Mouse (Mus musculus) left cerebral cortex, postnatal 10 days (tissue): Measurements from ENCODE around the gene Cdc42ep5. TPM values are rescaled to one million over a fixed set of nuclear protein-coding genes. Genes with fewer than 3 reads are reported as not detected.
"Not testable (repeated sequence)": the region's sequence is repeated elsewhere in the genome, so short reads cannot be mapped to it uniquely, and the experiment has no call there.

Source experiments
- DNase-seq, 2 experiments: peaks; one replicate each; pipeline ENCODE4 v3.0.0; 2021 to 2022; ENCODE audit warnings: low spot score in 2 of 2, mixed read lengths in 1 of 2; ENCODE audit errors: extremely low spot score in 1 of 2
- intact Hi-C: fragments of 180-260 bp; cut with DNase I; formaldehyde crosslinking; loops from one replicate; pipeline ENCODE4 v1.15.1; 2025
- total RNA-seq, 2 experiments: library from RNA; stranded (reverse); gene quantifications; 2 replicates each; pipeline ENCODE4 v1.2.3; 2021

Gene Cdc42ep5
- total RNA-seq, result 1 to 10 TPM; 3.3 to 3.4 TPM

- DNase-seq, result peak in 1 of 2 experiments; percentile 67
- intact Hi-C loops, result no loop called here
These were observed at the start of gene Cdc42ep5 for GRCm38 (mm10) chr7:4164090-4164910. Gene Cdc42ep5 (minus strand): TSS chr7:4164860.

DNA sequence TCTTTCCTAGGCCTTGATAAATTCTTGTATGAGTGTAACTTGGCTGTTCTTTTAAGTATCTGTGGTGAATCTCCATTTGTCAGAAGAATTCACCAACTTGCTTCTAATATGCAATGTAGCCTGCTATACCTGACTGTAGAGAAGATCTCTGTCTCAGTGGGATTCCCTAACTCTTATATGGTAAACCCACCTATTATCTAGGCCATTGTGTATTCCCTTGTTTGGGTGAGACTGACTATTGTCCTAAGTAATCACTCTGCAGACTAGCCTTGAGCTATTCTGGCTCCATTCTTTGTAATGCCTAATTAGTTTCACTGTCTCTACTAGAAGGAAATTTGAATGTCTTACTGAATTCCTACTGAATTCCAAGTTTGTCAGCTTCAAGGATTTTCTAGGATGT lies 48.8 kb upstream of the Cdc42ep5 start:
- intact Hi-C loops, DNase-seq: not testable (repeated sequence)

DNA sequence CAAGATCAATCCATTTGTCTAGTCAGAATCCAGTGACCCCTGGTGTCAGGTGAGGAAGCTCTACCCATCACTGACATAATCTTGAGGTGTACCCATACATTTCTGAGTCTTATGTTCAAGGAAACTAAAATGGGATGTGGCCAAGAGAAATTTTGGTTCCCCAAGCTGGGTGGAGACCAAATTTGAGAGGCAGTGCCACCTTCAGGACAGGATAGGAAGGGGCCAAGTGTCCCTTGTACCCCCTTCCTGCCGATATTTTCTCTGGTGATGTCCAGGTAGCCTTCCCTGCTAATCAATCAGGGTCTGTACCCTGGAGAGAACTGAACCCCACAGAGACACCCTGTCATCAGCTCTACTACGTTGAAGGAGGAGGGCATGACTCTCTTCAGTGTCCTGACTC lies 44.0 kb upstream of the Cdc42ep5 start:
- intact Hi-C loops, result no loop called here
- DNase-seq, result no peak

DNA sequence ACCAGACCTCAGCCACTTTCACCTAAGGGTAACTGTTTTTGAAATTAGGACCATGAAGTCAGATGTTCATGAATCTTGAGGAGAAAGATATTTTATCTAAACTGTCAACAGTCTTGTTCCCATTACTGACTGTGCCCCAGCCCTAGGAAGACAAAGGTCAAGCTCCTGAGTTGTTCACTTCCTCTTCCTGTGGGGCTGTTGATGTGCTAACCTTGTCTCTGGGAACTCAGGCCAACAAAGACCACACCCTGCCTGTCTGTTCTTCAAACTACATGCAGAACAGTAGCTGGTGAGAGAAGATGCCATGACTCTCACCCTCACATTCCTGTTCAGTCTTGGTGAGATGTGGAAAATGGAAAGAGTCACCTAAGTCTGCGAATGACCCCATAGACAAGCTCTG lies 42.5 kb upstream of the Cdc42ep5 start:
- DNase-seq, result no peak
- intact Hi-C loops, result no loop called here

GRCm38 (mm10) chr7:4178438-4178837 lies 13.8 kb upstream of the Cdc42ep5 start:
- intact Hi-C loops, result no loop called here
- DNase-seq, result peak in 1 of 2 experiments; percentile 26

GRCm38 (mm10) chr7:4170193-4170938 lies 5.7 kb upstream of the Cdc42ep5 start:
- intact Hi-C loops, result no loop called here
- no peak for DNase-seq

DNA sequence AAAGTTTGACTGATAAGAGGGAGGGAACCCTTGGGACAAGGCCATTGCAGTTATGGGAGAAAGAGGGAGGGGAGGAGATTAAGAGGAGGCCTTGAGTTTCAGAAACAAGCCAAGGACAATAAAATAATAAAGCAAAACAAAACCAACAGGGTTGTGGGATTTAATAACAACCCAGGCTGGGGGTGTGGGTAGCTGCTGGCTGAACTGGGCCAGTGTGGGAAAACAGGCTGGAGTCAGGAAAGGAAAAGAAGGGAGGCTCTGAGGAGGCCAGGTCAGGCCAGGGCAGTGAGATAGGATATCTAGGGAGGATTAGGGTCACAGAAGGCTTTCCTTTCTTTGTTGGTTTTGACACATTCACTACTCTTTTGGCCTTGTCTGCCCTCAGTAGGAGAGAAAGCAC lies 2.4 kb upstream of the Cdc42ep5 start:
- intact Hi-C loops, result no loop called here
- no peak for DNase-seq

DNA sequence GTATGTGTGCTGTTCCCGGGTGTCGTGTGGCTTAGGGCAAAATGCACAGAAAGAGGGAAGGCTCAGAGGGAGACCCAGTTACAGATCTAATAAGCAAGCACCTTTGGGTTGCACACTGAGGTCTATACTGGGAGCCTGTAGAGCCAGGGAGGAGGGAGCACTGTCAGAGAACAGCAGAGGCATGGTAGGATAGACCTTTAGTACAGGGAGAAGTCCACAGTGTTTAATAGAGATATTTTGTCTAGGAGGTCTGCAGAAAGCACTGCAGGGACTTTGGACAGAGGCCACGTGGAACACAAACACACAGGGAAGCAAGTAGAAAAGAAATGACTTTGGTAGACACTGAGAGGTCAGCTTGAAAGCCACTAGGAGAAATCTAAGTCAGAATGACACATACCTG lies 626 bp upstream of the Cdc42ep5 start:
- intact Hi-C loops, result no loop called here
- DNase-seq, result no peak

GRCm38 (mm10) chr7:4163571-4164072 lies 1.0 kb downstream of the Cdc42ep5 start:
- intact Hi-C loops, result no loop called here
- DNase-seq, result no peak

DNA sequence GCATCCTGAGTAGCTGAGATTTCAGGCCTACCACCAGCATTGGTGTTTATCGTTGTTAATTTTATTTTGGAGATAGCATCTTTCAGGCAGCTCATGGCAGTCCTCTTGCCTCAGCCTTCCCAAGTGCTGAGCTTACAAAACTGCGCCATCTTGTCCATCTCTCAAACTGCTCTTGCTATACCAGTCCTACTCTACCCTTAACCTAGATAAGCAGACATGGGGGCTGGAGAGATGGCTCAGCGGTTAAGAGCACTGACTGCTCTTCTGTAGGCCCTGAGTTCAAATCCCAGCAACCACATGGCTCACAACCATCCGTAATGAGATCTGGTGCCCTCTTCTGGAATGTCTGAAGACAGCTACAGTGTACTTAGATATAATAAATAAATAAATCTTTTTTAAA lies 3.1 kb downstream of the Cdc42ep5 start:
- DNase-seq, intact Hi-C loops: not testable (repeated sequence)

DNA sequence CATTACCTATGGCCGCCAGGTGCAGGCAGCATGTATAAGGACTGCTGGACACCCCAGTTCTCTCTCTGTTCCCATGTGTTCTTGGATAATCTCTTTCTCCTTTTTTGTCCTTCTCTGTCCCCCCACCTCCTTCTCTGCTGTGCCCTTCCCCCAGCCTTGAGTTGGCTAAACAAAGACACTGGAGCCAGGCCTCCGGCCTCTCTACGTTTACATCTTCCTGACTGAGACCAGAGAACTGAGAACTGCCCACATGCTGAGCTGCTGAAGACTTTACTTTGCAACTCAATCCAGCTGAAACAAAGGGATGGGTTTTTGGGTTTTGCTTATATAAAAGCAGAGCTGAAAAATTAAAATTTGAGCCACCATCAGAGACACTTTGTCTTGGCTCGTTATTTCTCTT lies 9.7 kb downstream of the Cdc42ep5 start:
- no peak for DNase-seq
- intact Hi-C loops, result no loop called here

DNA sequence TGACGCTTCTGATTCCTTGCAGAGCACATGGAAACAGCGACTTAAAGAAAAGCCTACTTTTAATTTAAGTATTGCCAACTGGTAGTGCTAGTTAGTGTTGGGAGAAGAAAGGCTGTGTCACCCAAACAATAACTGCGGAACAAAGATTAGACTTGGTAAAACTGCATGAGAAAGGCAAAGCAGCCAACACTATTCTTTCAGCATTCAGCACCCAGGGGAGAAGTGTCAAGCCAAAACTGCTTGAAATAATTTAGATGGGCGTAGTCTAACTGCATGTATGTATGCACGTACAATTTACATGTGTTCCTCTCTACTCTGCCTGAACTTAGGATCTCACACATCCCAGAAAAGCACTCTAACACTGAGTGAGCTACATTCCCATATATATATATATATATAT lies 10.3 kb downstream of the Cdc42ep5 start:
- DNase-seq, result no peak
- intact Hi-C loops, result no loop called here

DNA sequence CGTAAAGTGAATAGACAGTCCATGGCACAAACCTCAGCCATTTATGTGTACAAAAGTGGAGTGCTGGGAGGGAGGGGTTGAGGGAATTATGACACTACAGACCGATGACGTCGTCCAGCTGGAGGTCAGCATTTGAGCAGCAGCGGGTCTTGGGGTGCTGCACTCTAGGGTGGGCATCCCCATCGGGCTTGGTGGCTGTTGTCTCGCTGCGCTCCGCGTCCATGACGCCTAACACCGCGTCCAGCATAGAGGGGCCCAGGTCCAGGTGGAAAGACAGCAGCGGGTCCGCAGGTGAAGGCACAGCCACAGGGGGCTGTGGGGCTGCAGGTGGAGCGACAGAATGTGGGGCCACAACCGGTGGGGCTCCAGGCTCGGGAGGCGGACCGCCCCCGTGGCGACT lies 13.4 kb downstream of the Cdc42ep5 start:
- intact Hi-C loops, result no loop called here
- DNase-seq, result peak in 1 of 2 experiments; percentile 58

GRCm38 (mm10) chr7:4150811-4151221 lies 13.8 kb downstream of the Cdc42ep5 start:
- intact Hi-C loops, result no loop called here
- peak in 1 of 2 experiments; percentile 66 for DNase-seq

DNA sequence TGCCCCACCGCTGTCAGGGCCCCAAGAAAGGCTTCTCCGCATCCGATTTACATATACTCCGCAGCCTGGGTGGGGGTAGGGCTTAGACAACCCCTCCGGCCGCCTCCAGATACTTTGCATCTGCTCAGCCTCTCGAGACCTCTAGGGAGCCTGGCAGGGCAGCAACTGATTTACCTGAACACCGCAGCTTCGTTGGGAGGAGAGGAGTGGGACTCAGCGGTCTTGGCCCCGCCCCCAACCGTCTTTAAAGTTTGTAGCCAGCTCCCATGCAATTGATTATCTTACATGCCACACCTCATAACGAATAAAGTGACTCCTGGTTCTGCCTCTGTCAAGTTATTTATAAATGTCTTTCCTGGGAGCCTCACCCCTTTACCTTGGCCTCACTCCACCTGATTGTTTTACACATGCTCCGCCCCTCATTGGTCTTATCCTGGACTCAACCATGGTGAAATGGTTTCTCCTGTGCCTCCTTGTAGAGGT lies 14.6 kb downstream of the Cdc42ep5 start, which contains the start of gene Leng9:
Leng9 (minus strand) TSS at position 316 of the 483 bp plus-strand sequence.
- intact Hi-C loops, result no loop called here
- DNase-seq, result peak in 1 of 2 experiments; percentile 64

GRCm38 (mm10) chr7:4149209-4150054 lies 15.2 kb downstream of the Cdc42ep5 start:
- intact Hi-C loops, result loop anchor here (2.0 to 10.0 kb wide), 2 partner anchors 277 to 455 kb away; partner anchors contain the start of genes Mboat7 and Tsen34

DNA sequence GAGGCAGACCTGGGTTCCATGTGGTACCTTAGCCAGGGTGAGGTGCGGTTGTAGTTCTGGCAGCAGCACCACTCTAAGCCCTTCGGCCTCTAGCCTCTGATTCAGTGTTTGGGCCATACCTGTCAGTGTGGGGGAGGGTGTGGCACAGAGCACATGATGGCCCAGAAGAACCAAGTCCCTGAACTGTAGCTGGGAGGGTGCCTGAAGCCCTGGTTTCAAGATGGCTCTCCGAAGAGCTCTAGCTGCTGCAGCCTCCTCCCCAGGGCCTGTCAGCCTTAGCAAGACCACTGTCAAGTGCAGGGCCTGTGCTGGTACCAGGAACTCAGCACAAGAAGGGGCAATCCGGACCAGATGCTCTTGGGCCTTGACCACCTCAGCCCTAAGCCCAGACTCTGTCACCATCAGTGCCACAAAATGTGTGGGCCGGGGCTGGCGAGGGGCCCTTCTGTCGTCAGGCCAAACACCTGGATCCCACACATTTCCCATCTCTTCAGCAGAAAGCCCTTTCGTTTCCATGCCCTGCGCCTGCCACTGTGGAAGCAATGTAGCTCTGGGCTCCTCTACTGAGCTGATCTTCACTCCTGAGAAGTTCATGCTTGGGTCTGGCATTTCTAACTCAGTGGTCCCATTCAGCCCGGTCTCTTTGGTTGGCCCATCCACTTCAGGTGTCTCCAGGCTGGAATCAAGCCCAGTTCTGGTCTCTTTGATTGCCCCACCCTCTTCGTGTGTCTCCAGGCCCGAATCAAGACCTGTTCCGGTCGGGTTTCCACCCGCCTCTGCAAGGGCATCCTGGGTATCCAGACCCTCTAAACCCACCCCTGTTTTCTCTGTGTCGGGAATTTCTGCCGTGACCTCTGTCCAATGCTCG lies 16.1 kb downstream of the Cdc42ep5 start:
- DNase-seq, result peak in 1 of 2 experiments; percentile 59
- intact Hi-C loops, result loop anchor here (2.0 to 10.0 kb wide), 2 partner anchors 278 to 454 kb away; partner anchors contain the start of genes Mboat7 and Tsen34

More at GRCm38 (mm10) chr7:4149209-4150054, 15.2 kb downstream of the Cdc42ep5 start:
- DNase-seq, result peak; percentile 79 to 87
